Mouse (Mus musculus): ENCODE results near the gene Ppp1r1b. TPM values are rescaled to one million over a fixed set of nuclear protein-coding genes. Genes with fewer than 3 reads are reported as not detected.

Gene Ppp1r1b
- total RNA-seq, 2 experiments from 2014 or later = not detected

GRCm38 (mm10) chr11:98345253-98345652 lies 3.0 kb upstream of the Ppp1r1b start:
- ATAC-seq (ENCODE audit: poor library complexity, severe bottlenecking) = peak; percentile 56

GRCm38 (mm10) chr11:98346168-98346567 lies 2.0 kb upstream of the Ppp1r1b start:
- ATAC-seq (ENCODE audit: poor library complexity, severe bottlenecking) = no peak

GRCm38 (mm10) chr11:98347385-98348082 lies 670 bp upstream of the Ppp1r1b start:
- ATAC-seq (ENCODE audit: poor library complexity, severe bottlenecking) = no peak

GRCm38 (mm10) chr11:98349308-98349707 lies 1.1 kb downstream of the Ppp1r1b start:
- no peak for ATAC-seq (ENCODE audit: poor library complexity, severe bottlenecking)

- ATAC-seq (ENCODE audit: poor library complexity, severe bottlenecking) = no peak
Measured at GRCm38 (mm10) chr11:98352272-98352990, 4.2 kb downstream of the Ppp1r1b start.

- ATAC-seq (ENCODE audit: poor library complexity, severe bottlenecking) = no peak
Measured at GRCm38 (mm10) chr11:98353651-98354211, 5.5 kb downstream of the Ppp1r1b start.

GRCm38 (mm10) chr11:98354445-98354844 lies 6.2 kb downstream of the Ppp1r1b start:
- no peak for ATAC-seq (ENCODE audit: poor library complexity, severe bottlenecking)

GRCm38 (mm10) chr11:98355732-98356299 lies 7.6 kb downstream of the Ppp1r1b start:
- ATAC-seq (ENCODE audit: poor library complexity, severe bottlenecking) = peak; percentile 57

- ATAC-seq (ENCODE audit: poor library complexity, severe bottlenecking) = no peak
Measured at GRCm38 (mm10) chr11:98356625-98357394, 8.6 kb downstream of the Ppp1r1b start.

- no peak for ATAC-seq (ENCODE audit: poor library complexity, severe bottlenecking)
Measured at GRCm38 (mm10) chr11:98357396-98358160, 9.4 kb downstream of the Ppp1r1b start.

- peak; percentile 76 for ATAC-seq (ENCODE audit: poor library complexity, severe bottlenecking)
Measured at GRCm38 (mm10) chr11:98358161-98359083, 10.2 kb downstream of the Ppp1r1b start, which contains the start of gene Stard3. Gene Stard3 (plus strand): TSS chr11:98358368.

- peak; percentile 56 for ATAC-seq (ENCODE audit: poor library complexity, severe bottlenecking)
Measured at GRCm38 (mm10) chr11:98360866-98361521, 12.8 kb downstream of the Ppp1r1b start.

- ATAC-seq (ENCODE audit: poor library complexity, severe bottlenecking) = no peak
Measured at GRCm38 (mm10) chr11:98363817-98364216, 15.6 kb downstream of the Ppp1r1b start.

GRCm38 (mm10) chr11:98364410-98364809 lies 16.2 kb downstream of the Ppp1r1b start:
- ATAC-seq (ENCODE audit: poor library complexity, severe bottlenecking) = no peak

GRCm38 (mm10) chr11:98366290-98366689 lies 18.1 kb downstream of the Ppp1r1b start:
- ATAC-seq (ENCODE audit: poor library complexity, severe bottlenecking) = peak; percentile 94

- ATAC-seq (ENCODE audit: poor library complexity, severe bottlenecking) = no peak
Measured at GRCm38 (mm10) chr11:98367171-98367862, 19.1 kb downstream of the Ppp1r1b start.

GRCm38 (mm10) chr11:98367863-98368186 lies 19.6 kb downstream of the Ppp1r1b start:
- ATAC-seq (ENCODE audit: poor library complexity, severe bottlenecking) = no peak

- ATAC-seq (ENCODE audit: poor library complexity, severe bottlenecking) = no peak
Measured at GRCm38 (mm10) chr11:98369337-98369736, 21.1 kb downstream of the Ppp1r1b start.

Data from megakaryocyte, adult 5-6 weeks (primary cell).